Mouse (Mus musculus): Measurements from ENCODE around the gene Traf3ip1.
"Not testable (repeated sequence)": the region's sequence is repeated elsewhere in the genome, so short reads cannot be mapped to it uniquely, and the experiment has no call there.

Gene Traf3ip1

DNA sequence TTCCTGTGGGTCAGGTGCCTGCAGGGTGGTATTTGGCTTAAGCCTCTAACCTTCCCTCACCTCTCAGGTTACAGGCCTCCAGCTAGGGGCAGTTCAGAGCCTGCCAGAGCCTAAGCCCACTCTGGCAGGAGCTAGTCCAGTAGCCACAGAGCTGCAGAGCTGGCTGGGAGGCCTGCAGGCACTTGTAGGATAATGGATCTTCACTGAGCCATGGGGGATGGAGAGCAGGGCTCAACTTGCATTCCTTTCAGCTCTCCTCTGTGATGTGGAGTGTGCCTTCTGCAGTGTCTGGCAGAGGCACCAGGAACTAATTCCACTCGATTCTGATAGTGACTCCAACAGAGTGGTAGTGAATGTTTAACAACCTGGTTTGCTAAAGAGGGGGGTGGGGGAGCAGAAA is 29.2 kb upstream of the Traf3ip1 start:
- no peak for DNase-seq (ENCODE audit: low read depth, low spot score)

- DNase-seq (ENCODE audit: low read depth, low spot score) = no peak
Measured at GRCm38 (mm10) chr1:91466186-91466585, 28.3 kb upstream of the Traf3ip1 start.

GRCm38 (mm10) chr1:91469888-91470419 is 24.5 kb upstream of the Traf3ip1 start:
- no peak for DNase-seq (ENCODE audit: low read depth, low spot score)

DNA sequence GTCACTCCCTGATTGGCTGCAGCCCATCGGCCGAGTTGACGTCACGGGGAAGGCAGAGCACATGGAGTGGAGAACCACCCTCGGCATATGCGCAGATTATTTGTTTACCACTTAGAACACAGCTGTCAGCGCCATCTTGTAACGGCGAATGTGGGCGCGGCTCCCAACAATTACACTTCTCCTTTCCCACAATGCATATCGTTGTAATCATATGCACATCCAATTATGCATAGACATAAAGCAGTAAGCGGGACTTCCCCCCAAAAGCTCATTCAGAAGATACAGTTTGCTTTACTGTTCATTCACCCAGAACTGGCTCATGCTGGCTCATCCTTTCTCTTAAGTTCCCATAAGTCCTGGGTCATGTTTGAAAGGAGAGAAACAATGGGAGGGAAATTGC is 16.3 kb upstream of the Traf3ip1 start:
- DNase-seq (ENCODE audit: low read depth, low spot score) = not testable (repeated sequence)

- DNase-seq (ENCODE audit: low read depth, low spot score) = no peak
Measured at GRCm38 (mm10) chr1:91478958-91479357, 15.5 kb upstream of the Traf3ip1 start.

- no peak for DNase-seq (ENCODE audit: low read depth, low spot score)
Measured at GRCm38 (mm10) chr1:91482616-91483211, 11.7 kb upstream of the Traf3ip1 start.

DNA sequence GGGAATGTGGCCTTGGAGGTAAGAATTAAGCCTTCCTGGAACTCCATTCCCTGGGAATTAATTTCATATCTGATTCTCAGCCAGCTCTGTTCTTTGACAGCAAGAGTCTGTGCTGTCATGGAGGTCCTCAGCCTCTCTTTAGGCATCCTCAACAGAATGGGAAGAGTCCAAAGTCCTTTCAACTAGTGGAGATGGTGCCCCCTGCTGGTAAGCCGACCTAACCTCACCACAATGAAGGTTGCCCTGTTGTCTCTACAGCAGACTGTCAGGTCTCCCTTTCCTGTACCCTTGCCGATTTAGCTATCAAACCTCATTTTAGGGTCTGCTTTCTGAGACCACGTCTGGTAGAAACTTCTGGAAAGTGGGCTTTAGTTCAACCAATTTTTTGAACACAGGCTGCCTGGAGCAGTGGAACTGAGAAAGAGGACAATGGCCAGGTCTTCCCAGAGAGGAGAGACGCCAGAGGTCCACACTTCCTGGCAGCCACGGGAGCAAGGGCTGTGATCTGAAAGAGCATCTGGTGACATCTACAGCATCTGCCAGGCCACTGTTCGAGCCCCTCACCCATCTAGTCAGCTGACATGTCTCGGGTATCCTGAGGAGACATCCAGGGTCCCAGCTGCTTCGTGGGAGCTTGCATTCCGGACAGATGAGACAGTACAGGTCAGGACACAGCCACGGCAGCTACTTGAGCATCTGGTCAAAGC is 11.0 kb upstream of the Traf3ip1 start:
- peak; percentile 70 for DNase-seq (ENCODE audit: low read depth, low spot score)

DNA sequence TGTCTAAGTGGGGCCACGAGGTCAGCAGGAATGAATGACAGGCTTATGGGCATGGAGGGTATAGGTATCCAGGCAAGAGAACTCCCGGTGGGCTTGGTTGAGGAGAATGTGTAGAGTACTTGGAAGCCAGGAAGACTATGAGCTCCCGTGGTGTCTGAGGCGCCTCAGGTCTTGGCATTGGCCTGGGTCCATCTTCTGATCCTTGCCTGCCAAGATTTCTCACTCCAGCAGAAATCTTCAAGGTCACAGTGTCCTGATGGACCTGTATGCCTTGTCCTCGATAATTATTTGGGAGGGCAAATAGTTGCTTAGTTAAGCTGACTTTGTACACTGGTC is 10.5 kb upstream of the Traf3ip1 start:
- no peak for DNase-seq (ENCODE audit: low read depth, low spot score)

GRCm38 (mm10) chr1:91485422-91485821 is 9.0 kb upstream of the Traf3ip1 start:
- DNase-seq (ENCODE audit: low read depth, low spot score) = no peak

DNA sequence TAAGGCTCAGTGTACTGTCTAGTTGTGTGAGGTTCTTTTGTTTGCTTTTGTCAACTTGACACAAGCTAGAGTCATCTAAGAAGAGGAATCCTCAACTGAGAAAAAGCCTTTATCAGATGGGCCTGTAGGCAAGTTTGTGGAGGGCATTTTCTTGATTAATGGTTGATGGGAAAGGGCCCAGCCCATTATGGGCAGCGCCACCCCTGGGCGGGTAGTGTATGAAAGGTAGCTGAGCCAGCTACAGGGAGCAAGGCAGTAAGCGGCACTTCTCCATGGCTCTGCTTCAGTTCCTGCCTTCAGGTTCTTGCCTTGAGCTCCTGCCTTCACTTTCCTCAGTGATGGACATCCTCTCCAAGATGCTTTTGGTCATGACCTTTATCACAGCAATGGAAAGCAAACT is 8.3 kb upstream of the Traf3ip1 start:
- no peak for DNase-seq (ENCODE audit: low read depth, low spot score)

- no peak for DNase-seq (ENCODE audit: low read depth, low spot score)
Measured at GRCm38 (mm10) chr1:91490322-91490721, 4.1 kb upstream of the Traf3ip1 start.

DNA sequence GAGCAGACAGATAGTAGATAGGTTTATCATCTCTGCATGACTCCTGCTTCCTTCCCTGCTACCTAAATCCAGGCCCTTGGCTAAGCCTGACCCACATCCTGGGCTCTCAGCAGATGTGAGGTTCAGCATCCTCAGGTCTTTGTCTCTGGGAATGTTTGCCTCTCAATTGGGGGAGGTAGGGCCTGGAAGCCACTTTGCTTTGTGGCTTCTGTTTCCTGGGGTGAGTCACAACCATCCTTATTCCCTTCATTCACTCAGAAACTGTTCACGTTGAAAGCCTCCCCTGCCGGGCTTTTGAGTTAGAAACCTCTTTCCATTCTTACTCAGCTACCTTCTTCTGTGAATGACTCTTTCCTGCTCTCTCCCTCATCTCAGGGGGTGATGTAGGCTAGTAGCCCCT is 1.7 kb upstream of the Traf3ip1 start:
- DNase-seq (ENCODE audit: low read depth, low spot score) = no peak

DNA sequence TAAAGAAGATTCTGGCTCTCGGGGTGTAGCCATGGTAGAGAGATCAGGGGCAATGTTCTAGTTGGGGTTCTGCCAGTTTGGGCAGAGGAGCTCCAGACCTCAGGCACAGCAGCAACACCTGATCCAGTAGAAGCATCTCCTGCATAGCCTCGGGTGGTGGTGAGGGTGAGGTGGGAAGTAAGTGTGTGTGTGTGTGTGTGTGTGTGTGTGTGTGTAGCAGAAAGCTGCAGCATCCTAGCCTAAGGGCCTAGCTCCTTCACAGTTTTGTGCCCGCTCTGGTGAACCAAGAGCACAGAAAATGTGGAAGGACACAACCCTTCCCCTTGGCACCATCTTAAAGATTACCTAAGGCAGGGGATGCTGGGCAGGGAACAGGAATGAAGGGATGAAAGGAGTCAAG is 509 bp upstream of the Traf3ip1 start:
- no peak for DNase-seq (ENCODE audit: low read depth, low spot score)

- DNase-seq (ENCODE audit: low read depth, low spot score) = peak; percentile 7
Measured at GRCm38 (mm10) chr1:91495321-91495720, 874 bp downstream of the Traf3ip1 start.

DNA sequence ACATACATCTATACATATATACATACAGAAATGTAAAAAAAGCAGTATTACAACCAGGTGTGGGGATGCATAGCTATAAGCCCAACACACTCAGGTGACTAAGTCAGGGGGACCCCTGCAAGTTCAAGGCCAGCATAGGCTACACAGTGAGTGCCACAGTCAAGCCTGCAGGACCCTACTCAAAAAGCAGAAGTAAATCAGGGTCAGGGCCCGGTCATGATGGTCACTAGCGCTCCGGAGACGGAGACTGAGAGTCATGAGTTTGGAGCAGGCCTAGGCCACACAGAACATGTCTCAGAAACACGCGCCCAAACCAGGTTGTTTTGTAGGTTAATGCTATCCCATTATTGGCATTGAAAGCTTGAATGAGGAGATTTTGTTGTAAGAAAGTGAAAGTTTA is 4.1 kb downstream of the Traf3ip1 start:
- DNase-seq (ENCODE audit: low read depth, low spot score) = peak; percentile 16

GRCm38 (mm10) chr1:91504615-91505014 is 10.2 kb downstream of the Traf3ip1 start:
- DNase-seq (ENCODE audit: low read depth, low spot score) = no peak

DNA sequence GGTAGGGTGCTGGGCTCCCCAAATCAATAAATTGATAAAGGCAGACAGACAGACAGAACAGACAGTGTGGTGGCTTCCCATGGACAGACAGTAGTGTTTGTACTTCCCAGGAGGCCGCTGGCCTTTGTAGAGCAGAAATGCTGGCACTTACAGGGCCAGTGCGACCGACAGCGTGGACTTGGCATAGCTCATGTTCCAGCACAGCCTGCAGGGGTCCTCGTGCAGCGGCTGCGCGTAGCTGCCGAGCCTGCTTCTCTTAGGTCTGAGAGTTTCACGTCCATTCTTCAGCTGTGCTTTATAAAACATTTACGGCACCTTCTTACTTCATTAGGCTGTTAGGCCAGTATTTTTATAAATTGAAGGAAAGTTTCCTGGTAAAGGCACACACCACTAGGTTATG is 20.5 kb downstream of the Traf3ip1 start:
- no peak for DNase-seq (ENCODE audit: low read depth, low spot score)

- DNase-seq (ENCODE audit: low read depth, low spot score) = no peak
Measured at GRCm38 (mm10) chr1:91515642-91516041, 21.2 kb downstream of the Traf3ip1 start.

DNA sequence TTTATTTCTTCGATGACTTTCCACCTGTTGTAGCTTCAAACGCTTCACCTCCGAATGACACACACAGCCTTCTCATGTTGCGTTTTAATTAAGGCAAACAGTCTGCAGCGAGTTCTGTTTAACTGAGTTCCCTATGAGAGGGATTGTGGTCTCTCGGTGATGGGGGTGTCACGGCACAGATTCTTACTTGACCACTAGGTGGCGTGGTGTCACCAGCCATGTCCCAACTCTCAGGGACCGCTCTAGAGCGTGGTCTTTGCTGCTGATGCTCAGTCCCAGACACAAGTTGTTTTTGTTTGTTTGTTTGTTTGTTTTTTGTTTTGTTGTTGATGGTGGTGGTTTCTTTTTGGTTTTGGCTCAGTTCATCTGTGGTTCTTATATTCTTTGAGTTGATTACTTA is 29.3 kb downstream of the Traf3ip1 start:
- peak; percentile 76 for DNase-seq (ENCODE audit: low read depth, low spot score)

DNA sequence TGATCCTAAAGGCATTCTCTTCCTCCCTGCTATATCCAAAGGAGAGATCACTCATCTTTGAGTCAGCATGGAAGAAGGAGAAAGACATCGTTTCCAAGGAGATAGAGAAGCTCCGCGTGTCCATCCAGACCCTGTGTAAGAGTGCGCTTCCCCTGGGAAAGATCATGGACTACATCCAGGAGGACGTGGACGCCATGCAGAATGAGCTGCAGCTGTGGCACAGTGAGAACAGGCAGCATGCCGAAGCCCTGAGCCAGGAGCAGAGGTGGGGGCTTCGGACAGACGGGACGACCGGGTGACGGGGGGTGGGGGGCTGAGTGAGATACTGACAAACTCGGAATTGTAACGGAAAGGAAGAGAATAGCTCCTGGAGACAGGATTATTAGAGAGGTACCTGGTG is 31.4 kb downstream of the Traf3ip1 start:
- no peak for DNase-seq (ENCODE audit: low read depth, low spot score)

DNA sequence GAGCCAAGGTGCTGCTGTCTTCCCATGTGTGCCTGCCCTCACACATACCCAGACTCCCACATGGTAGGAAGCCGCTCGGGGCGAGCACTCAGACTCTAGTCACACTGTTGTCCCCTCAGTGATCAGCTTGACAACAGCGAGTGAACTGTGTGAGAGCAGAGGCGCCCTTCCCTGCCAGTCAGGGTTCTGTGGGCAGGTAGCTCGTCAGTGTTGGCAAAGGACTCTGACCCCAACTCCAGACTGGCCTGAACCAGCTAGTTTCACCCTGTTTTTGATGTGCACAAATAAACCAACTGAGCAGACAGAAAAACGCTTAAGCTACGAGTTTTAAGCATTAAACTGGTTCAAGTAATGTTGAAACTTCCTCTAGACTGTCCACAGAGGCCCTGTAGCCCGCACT is 35.7 kb downstream of the Traf3ip1 start:
- no peak for DNase-seq (ENCODE audit: low read depth, low spot score)

DNA sequence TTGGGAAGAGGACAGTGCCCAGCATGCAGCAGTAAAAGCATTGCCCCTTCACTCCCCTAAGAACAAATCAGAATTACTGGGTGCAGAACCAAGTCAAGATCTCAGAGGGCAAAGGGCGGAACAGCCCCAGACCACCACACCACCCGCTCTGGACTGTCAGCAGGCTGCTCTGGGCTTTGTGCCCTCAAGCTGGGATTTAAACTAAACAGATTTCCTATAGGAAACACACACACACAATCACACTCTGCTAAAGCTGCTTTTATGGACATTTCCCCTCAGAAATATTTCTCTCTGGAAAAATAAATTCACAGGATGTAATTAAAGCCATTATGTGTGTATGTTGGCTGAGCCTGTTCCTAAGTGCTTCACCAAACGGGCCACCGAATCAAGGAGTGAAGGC is 37.8 kb downstream of the Traf3ip1 start:
- no peak for DNase-seq (ENCODE audit: low read depth, low spot score)

- DNase-seq (ENCODE audit: low read depth, low spot score) = no peak
Measured at GRCm38 (mm10) chr1:91532892-91533291, 38.4 kb downstream of the Traf3ip1 start.

DNA sequence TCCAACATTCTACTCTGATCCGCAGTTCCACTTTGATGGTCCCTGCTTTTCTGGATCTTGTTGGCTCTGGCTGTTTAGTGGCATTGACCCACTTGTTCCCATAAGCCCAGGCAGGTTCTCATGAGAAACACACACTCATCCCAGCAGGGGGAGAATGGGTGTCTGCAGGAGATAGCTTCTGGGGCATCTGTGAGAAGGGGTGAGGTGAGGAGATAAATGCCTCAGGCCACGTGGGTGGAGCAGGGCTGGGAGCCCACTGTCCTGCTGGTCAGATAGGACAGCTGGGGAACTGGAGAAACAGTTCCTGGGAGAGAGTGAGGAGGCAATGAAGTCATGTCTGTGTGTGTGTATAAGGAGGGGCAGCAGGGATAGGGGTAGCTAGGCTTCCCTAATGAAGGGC is 39.0 kb downstream of the Traf3ip1 start:
- no peak for DNase-seq (ENCODE audit: low read depth, low spot score)

All from A20 (cell line).